Mouse (Mus musculus) MN1 (cell line): ENCODE measurements around the gene Pik3ca.

Experiments used
- DNase-seq: peaks from one replicate; pipeline ENCODE4 v3.0.0-alpha.2; 2016; ENCODE audit warnings: low spot score

Gene Pik3ca

GRCm38 (mm10) chr3:32397461-32398174, at the start of gene Pik3ca:
Pik3ca (plus strand) TSS chr3:32397671.
- peak; percentile 62 for DNase-seq

- DNase-seq, result peak; percentile 52
These were observed 49.6 kb upstream of the Pik3ca start for GRCm38 (mm10) chr3:32347881-32348280.

- DNase-seq, result peak; percentile 68
These were observed 36.2 kb upstream of the Pik3ca start for GRCm38 (mm10) chr3:32361221-32361620.

GRCm38 (mm10) chr3:32364195-32364594, 33.3 kb upstream of the Pik3ca start:
- peak; percentile 50 for DNase-seq

DNA sequence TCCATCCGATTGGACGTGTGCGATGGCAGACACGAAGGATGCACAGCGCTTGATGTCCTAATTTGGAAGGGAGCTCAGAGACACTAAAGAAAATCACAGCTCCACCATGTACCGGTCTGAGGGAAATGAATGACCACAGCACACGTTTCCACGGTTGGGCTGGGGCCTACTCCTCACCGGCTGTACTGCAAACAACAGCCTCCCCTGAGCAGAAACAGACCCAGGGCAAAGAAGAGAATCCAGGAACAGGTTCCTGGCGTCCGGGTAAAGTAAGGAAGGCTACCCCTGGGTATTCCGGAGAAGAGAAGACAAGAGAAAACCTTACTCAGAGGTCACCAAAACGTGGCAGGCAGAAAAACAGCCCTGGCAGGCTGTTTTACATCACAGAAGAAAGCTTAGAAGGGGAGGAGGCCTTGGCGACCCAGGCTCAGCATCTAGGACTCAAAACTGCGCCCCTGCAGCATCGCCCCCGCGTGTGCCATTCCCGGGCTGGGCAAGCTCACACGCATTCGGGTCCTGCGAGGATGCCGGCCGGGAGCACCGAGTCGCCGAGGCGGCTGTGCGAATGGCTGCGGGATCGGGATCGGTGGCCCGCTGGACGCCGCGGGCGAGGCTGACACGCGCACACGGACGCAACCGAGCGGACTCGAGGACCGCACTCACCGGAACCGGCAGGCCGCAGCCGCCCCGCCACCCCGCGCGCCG, 32.5 kb upstream of the Pik3ca start:
- peak; percentile 72 for DNase-seq

DNA sequence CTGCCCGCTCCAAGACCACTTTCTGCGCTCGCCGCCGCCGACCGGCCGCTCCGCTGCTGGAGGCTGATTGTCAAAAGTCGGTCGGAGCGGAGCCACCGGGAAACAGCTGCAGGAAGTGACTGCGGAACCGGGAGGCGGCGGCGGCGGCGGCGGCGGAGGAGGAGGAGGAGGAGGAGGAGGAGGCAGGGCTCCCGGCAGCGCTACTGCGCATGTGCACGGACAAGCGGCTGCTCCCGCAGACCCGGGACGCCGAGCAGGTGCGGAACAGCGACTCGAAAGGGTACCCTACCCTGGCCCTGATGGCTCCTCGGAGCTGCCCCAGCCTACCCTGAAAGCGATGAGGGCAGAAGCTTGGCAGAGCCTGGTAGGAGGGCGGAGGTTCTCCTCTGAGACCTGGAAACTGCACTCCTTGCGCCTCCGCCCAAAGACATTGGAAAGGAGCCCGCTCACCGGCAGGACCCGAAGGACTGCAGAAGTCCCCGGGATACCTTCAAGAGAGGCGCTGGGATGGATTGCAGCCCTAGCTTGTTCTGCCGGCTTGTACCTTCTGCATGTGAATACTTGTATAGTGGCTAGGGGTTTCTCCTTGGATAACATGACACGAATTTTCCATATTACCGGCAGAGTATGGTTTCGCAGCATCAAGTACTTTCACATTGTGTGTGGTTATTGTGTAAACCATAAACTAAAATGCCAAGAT, 31.8 kb upstream of the Pik3ca start, which contains the start of gene Zmat3:
Zmat3 (minus strand) TSS at position 469 of the 700 bp plus-strand sequence.
- DNase-seq, result peak; percentile 75

GRCm38 (mm10) chr3:32366246-32366734, 31.2 kb upstream of the Pik3ca start:
- no peak for DNase-seq

DNA sequence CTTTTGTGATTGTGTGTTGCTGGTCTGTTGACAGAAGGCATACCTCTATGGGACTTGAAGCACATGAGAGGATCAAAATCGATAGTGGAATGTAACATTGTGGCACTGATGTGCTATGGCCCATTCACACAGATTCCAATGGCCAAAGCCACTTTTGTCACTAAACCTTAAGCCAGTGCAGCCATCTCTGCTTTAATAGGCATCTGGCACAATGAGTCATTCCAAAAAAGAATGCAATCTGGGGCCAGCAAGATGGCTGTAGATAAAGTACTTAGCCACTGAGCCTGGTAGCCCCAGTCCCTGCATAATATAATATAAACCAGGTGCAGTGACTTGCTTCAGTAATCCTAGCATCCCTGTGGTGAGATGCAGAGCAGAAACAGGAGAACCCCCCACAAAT, 30.0 kb upstream of the Pik3ca start:
- DNase-seq, result peak; percentile 81

GRCm38 (mm10) chr3:32371957-32372356, 25.5 kb upstream of the Pik3ca start:
- DNase-seq, result no peak

DNA sequence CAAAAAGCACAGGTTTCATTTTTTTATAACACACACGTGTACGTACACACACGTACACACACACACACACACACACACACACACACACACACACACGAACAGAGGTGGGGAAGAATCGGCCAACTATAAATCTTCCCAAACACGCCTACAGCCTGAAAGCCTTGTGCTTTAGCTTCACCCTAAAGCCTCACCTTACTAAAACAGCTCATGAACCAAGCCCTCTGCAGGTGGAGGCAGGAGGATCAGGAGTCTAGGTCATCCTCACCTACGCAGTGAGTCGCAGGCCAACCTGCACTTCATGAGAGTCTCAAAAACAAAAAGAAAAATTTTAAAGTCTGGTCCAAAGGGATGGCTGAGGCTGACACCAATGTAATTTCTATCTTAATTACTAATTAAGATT, 25.0 kb upstream of the Pik3ca start:
- DNase-seq, result no peak

DNA sequence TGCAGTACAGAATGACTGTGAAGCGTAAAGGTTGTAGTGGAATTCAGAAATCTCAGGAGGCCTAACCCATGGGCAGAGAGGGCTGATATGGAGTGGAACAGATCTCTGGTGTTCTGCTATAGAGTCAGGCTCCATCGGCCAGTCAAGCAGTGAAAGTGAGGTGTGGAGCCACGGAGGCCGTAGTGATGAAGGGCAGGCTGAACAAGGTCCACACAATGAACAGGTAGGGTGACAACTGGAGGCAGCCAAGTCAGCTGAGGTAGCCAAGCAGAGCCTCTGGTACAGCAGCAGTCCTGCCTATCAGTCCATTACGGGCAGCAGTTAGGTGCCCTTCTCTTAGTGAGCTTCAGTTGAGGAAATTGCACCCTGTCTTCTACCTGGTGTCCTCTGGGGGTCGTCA, 24.2 kb upstream of the Pik3ca start:
- DNase-seq, result no peak

GRCm38 (mm10) chr3:32379891-32380290, 17.6 kb upstream of the Pik3ca start:
- peak; percentile 6 for DNase-seq

GRCm38 (mm10) chr3:32381556-32381955, 15.9 kb upstream of the Pik3ca start:
- peak; percentile 3 for DNase-seq

DNA sequence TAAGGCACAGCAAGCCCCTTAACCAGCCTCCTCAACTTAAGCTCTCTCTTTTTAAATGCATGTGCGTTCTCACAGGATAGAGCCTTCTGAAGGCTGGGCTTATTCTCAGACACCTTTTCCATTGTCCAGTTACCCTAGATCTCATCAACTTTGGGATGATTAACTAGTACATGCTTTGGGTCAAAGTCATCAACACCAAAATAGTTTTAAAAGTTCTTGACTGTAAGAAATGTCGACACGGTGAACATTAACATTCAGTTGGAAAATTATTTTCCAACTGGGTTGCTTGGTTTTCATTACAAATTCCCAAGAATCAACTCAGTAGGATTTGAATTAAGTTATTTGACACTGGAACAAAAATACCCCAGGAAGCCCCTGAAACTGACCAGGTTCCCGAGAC, 4.6 kb upstream of the Pik3ca start:
- DNase-seq, result peak; percentile 1

GRCm38 (mm10) chr3:32393986-32394385, 3.5 kb upstream of the Pik3ca start:
- DNase-seq, result peak; percentile 1

DNA sequence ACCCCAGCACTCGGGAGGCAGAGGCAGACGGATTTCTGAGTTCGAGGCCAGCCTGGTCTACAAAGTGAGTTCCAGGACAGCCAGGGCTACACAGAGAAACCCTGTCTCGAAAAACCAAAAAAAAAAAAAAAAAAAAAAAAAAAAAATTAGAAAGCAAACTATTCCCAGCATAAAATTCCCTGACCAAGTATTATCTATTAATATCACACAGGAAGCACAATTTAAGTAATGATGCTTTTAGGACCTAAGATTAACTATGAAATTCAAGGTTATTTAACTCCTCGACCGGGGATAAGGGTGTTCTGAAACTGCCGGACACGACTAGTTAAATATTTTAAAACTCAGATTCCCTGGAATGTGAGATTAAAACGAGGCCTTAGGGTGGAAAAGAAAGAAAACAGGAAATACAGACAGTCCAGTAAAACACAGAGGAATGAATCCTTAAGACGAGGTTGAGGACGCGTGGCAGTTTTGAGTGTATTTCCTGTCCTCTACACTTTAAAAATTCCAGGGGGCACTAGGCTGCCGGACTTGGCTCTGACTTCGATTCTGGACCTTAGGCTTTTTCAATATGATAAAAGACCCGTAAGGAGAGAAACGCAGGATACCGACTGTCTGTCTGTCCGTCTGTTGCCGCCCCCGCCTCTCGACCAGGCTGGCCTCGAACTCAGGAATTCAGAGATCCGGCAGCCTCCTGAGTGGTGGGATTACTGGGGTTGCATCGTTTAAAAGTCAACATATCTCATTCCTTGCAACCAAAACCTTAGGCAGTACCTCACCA, 1.5 kb upstream of the Pik3ca start:
- peak; percentile 49 for DNase-seq

DNA sequence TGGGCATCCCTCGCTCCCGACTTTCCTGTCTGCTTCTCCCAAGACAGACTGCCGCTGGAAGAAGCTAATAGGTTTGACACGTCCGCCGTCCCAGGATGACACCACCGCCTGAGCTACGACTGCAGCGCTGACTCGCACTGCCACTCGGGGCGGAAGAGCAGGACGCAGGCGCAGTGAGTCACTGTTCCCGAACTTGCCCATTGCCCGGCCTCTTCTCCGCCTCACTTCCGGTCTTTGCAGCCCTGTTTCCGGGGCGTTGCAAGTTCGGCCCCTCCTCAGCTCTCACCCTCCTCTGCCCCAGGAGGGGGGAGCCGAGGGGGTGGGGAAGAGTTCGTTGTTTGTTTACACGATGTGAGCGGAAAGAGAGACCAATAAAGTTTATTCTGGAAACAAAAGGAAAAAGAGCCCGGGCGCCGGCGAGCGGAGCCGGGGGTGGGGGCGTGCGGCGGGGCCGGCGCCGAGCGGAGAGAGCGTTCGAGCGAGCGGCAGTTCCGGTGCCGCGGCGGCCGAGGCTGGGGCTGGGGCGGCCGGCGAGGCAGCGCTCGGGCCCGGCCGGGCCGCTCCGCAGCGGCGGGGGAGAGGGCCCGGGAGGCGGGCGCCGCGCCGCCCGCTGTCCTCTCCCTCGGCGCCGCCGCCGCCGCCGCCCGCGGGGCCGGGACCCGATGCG, 544 bp upstream of the Pik3ca start:
- DNase-seq, result peak; percentile 98

- no peak for DNase-seq
These were observed 686 bp downstream of the Pik3ca start for GRCm38 (mm10) chr3:32398175-32398538.

- DNase-seq, result no peak
These were observed 1.2 kb downstream of the Pik3ca start for GRCm38 (mm10) chr3:32398623-32399022.

DNA sequence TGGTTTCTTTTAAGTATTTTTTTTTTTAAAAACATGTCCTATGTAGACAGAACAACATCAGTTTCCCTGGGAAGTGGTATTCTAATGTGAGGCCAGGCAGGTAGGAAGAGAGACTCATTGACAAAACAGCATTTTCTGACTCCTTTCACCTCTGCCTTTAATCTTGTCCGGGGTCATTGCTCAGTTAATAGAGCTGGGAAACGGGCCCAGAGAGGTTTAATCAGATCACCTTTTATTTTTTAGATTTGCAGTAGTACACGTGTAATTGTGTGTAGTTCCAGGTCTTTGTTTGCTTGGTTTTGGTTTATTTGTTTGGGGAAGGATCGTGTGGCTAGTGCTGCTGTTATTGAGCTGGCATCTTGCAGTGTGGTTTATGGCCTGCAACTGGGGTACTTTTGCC, 1.9 kb downstream of the Pik3ca start:
- DNase-seq, result no peak

DNA sequence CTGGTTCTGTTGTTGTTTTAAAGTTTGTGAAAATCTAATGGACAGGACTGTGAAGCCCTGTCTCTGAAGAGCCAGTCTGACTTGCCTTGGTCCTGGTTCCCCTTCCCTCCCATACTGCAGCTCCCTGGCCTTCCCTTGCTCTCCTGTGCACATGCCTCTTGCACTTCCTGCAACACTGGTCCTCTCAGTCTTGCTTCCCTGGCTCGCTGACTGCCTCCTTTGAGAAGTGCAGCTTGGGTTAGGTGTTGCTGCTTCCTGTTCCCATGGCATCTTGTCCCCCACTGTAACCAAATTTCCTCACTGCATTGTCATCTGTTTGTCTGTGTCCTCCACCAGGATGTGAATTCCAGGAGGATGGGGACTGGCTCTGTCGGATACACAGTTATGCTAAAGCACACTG, 2.5 kb downstream of the Pik3ca start:
- no peak for DNase-seq
